Mouse (Mus musculus) kidney, adult 9 months (tissue): Measurements from ENCODE around the gene Cacna1b.
A peak's percentile ranks its signal among the peaks of the same experiment; 100 is the strongest.

ENCODE experiments used
- DNase-seq: peaks from one replicate; pipeline ENCODE4 v3.0.0; 2022

Cacna1b gene

DNA sequence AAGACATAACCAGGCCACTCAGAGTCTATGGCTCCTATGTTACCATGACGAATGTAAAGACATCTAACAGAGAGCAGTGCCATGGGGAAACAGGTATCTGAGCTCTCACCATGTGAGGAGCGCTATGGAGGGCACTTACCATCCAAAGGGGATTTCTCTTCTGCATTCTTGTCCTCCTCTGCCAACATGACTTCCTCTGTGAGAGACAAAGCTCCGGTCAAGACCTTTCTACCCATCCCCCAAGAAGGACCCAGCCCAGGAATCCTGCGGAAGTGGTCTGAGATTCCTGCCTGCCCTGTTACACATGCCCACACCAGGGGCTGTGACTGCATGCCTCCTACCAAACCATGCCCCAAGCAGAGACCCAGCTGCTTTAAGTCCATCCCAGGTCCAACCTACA lies 44.0 kb downstream of the Cacna1b start:
- no peak for DNase-seq

DNA sequence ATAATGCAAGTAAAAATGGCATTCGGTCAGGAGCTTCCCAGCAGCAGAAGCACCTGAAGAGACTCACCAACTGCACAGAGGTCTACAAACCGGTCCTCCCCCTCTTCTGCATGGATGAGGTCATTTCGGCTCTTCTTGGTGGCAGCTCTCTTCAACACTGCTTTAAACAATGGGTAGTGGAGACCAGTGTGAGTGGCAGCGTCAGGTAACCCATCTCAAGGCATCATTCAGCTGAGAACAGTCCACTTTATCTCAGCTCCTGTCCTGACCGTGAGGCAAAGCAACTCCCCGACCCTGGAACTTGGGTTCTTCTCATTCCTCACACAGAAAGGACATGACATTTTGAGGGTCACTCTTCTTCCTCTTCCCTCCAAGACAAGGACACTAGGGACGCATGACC lies 45.0 kb downstream of the Cacna1b start:
- no peak for DNase-seq

DNA sequence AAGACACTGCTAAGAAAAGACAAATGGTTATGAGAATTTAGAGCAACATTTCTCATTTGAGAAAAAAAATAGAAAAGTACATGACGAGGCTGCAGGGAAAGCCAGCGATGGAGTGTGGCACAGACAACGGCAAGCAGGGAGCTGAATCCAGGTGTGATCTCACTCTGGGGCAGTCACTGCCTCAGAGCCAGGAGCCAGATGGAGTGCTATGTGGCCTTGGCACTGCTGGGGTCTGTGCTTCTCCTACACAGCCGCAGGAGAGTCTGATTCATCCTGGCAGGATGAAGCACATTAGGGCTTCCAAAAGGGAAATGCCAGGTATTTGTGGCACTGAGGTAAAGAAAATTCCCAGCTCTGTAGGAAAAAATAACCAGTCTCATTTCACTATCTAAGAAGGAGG lies 45.5 kb downstream of the Cacna1b start:
- no peak for DNase-seq

DNA sequence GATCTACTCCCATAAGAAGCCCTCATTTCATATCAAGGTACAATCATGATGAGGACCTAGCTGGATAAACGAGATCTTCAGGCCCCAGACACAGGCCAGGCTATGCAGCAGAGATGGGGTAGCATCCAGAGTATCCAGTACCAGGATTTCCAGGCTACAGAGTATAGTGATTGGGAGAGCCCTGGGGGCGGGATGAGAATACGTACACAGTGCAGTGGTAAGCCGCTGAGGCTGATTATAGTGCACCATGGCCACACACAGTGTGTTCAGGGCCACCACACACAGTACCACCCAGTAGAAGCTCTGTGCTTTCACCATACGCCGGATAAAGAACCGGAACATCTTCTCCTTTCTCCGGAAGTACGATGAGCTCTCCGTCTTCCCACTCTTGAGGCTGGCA lies 57.0 kb downstream of the Cacna1b start:
- no peak for DNase-seq

DNA sequence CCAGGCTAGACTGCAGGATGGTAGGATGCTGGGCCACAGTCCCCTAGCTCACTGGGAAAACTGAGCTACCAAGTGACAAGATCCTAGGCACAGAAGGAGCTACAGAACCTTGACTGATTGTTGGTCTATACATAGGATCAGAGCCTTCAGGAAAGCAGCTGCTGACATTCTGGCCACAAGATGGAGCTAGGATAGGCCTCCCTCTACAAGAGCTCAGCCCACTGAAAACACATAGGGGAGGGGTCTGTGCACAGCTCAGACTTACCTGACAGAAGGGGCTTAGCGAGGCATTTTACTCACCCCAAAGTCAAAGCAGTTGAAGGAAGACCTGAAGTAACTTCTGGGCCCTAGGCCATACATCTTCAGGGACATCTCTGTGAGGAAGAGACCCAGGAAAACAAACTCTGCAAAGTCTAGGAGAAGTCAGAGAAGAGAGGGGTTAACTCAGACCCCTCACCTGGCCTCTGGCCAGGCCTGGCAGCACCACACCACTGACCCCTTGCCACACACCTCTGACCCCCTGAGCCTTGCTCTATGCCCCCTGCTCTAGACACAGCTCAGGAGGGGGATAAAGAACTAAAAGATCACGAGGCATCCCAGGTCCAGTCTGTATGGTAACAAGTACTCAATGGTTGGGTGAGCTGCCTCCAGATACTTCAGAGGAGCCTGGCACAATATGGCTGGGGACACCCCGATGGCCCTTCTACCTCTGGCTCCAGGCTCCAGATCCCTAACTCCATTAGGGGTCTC lies 60.6 kb downstream of the Cacna1b start:
- no peak for DNase-seq

DNA sequence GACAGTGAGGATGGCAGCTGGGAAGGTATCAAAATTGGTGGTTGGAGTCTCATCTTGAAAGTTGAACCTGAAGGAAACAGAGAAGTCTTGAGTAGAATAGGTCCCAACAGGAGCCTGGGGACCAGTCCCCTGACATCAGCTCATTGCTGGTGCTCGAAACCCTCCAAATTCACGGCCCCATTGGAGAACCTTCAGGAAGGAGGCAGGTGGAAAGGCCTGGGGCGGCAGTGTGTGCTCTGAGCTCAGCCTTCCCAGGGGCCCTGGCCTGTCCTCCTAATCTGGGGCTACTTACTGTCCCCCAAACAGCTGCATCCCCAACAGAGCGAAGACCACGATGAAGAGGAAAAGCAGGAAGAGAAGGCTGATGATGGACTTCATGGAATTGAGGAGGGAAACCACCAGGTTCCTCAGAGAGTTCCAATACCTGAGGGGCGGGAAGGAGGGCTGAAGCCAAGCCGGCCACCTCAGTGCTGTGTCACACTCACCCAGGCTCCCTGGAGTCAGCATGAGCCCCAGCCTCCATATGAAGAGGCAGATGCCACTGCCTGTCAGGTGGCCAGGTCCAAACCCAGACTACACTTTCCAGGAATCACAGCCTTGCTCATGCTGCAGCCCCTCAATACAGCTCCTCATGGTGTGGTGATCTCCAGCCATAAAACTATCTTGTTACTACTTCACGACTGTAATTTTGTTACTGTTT lies 65.5 kb downstream of the Cacna1b start:
- no peak for DNase-seq

DNA sequence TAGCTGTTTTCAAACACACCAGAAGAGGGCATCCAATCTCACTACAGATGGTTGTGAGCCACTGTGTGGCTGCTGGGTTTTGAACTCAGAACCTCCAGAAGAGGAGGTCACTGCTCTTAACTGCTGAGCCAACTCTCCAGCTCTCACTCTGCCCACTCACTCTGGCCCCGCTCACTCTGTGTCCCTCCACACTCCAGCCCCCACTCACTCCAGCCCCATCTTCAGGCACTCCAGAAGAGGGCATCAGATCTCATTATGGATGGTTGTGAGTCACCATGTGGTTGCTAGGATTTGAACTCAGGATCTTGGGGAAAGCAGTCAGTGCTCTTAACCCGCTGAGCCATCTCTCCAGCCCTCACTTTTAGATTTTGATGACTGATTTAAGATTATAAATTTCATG lies 70.6 kb downstream of the Cacna1b start:
- no peak for DNase-seq

DNA sequence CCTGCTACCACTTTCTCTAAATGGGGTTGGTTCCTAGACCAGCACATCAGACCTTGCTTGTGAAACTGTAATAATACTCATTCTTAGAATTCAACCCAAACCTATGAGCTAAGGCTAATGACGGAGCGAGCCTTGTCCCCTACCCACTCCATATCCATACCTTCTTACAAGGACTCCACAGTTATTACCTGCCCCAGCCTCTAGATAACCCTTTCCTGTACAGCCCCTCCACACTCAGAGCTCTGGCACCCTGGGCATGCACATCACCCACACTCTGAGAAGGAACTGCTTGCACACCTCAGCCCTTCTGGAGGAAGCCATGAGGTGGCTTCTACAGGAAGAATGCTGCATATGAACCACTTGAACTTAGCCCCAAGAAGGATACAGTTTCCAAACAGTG lies 72.6 kb downstream of the Cacna1b start:
- DNase-seq: no peak

DNA sequence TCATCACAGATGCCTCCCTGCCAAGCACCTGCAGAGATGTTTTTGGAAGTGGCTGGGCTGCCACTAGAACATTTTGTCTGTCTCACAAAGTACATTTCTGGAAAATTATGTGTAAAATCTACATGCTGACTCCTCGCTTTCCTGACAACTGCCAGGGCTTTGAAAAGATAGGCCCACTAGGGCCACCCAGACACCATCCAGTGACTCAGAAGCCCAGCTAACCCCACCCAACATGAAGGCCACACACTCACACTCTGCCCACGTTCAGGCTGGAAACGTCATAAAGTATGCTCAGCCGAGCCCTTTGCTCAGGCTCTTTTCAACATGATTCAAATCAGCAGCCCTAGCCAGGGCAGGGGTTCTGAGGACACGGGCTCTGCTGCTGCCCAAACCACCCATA lies 77.6 kb downstream of the Cacna1b start:
- DNase-seq: no peak

DNA sequence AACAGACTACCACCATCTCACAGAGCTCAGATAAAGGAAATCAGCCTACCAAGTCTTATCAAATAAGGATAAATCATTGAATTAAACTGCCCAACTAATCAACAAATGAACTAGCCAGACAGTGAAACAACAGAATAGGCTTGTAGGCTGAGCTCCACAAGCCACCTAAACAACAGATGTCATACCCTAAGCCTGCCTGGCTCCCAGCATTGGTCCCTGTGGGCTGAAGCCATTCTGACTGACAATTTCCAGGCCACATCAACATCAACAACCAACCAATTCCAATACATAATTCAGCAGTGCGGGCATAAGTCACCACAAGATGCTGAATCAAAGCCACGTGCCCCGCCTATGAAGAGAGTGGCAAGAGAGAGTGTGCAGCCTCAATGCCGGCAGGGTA lies 78.2 kb downstream of the Cacna1b start:
- DNase-seq: no peak

DNA sequence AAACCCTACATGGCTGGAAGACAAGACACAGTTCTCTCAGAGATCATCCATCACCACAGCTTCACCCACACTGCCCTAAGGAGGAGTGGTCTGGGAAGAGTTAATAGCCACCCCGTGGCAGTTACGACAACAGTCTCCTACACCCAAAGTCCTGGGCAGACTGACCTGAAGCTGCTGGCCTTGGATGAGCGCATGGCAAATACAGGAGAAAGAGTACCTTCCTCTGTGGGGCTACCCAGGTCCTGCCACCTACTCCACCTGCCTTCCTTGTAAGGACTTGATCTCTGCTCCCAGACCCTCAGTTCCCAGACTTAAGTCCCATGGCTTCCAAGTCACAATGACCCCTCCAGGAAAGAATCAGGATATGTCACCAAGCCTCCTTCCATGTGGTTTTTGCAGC lies 79.7 kb downstream of the Cacna1b start:
- DNase-seq: no peak

DNA sequence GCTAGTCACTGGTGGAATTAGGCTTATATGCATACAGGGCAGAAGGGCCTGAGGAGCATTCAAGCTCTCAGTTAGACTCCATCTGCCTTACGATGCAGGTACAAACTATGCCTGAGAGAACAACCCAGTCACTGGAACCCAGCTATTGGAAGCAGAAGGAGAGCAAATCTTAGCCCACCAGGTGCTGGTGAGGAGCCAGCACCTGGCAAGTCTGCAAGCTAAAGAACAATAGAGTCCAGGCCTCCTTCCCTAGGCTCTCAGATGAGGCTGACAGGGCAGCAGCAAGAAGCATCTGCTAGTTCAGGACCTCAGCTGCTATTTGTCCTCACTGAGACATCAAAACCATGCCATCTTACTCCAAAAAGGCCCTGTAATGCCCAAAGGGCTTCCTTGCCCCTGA lies 82.2 kb downstream of the Cacna1b start:
- no peak for DNase-seq

DNA sequence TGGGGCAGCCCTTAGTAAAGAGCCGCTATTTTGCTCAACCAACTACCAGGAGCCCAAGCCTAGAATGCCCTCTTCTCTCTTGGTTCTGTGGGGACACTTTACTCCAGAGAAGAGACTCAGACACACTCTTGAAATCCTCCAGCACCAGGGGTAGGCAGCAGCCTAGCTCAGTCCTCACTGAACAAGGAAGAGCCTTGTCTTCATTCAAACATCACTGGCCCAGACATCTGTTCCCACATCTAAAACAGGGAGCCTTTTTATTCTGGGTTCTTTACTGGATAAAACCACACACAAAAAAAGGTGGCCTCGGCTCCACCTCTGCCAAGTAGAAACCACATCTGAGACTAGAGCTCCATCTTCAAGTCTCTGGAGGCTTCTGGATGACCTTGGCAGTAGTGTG lies 82.8 kb downstream of the Cacna1b start:
- DNase-seq: no peak

DNA sequence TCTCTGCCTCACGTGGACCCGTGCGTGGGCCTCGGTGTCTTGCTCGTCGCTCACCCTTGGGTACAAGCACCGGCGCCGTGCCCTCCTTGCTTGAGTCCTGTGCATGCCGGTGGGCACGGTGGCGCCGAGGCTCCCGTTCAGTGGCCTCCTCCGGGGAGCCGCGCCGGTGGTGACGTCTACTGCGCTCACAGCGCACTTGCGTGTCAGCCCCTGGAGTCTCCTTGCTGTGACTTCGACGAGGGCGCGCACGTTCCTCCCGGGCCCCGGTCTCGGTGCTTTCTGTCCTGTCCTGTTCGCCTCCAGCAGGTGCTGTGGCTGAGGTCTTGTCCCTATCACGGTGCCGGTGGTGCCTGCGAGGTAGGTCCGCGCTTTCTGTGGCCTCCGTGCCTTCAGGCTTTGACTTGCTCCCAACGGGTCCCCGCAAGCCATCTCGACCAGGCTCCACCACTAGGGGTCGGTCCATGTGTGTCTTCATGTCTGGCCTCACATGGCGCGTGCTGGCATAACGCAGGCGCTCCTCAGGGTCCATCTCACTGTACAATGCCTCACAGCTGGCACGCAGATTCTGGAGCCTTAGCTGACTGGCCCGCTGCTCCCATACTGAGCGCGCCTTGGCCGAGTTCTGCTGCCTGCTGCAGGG lies 83.8 kb downstream of the Cacna1b start:
- DNase-seq: peak; percentile 12

DNA sequence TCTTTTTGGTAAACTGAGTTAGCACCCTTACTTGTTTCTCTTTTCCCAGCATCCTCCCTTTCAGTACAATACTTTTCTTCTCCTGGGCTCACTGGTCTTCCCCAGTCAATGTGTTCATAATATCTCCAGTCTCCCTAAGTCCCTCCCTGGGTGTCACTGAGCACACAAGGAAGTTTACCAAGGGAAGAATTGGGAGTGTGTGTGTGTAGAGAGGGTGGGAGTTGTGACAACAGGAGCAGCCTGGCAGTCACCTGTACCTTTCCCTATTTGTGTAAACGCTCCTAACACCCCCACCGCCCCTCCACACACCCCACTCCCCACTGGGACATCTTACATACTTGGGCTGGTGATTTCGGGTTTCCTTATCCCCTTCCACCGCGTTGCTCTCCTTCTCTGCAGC lies 84.4 kb downstream of the Cacna1b start:
- DNase-seq: no peak

DNA sequence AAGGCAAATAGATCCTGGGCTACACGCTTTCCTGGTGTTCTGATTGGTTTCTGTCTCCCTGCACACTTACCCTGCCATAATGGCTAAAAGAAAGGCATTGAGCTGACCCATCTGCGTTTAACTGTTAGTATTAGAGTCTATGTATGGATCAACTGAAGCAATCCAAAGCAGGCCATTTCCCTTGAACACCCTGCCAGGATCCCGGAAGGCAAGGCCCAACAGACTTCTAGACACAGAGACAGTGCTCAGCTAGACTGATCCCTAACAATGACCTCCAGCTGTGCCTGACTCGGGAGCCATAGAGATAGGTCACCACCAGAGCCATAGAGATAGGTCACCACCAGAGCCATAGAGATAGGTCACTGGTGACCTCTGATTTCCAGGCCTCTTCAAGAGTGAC lies 84.8 kb downstream of the Cacna1b start:
- DNase-seq: no peak

DNA sequence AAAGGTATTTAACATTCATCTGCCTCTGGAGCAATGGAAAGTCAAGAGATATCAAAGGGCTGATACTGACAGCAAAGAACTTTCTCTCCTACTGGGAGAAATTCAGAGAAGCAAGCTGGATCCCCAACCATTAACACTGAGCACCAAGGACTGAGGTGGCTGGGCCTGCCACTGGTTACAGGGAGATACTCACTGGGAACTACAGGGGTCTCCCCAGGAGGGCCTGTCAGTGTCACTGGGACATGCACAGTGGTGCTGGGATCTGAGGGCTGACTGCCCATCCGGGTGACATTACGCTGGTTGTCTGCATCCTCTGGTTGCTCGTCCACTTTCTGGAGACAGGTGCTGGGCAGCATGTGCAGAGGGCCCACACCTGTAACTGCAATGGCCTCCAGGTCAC lies 85.3 kb downstream of the Cacna1b start:
- DNase-seq: no peak

DNA sequence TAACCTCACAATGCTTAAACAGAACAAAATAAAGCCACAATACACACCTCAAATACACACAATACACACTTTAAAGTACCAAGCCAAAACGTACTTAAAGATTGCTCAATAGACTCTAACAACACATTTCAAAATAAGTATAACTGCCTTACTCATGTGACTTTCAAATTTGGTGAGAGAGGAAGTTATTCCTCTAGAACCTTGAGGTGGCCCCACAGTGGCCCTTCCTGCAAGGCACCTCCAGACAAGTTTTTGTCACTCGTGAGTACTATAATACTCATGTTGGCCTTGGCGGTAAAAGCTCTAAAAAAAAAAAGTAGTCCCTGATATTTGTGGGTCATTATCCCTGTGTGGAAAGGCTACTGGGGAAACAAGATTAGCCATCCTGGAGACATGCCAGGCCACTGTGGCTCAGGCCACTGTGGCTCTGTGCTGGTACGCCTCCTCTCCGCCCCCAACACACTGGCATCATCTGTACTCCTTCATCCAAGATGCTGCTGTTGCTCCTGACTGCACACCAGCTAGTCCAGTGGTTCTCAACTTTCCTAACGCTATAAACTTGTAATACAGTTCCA lies 88.4 kb downstream of the Cacna1b start:
- no peak for DNase-seq

DNA sequence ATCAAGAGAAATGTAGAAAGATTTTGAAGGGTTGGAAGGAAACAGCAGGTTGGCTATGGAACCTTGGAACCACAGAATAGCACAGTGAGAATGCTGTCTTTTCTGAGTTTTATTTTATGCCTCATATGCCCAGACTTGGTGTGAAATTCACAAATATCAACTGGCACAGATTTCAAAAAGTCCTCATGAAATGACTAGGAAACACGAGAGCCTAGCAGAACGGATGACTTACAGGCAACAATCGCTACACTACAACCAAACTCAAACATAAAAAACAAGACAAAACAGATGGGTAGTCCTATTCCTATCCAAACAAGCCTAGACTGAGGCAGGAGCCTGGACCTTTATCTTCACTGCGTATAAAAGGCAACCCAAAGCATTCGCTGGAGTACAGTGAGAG lies 94.4 kb downstream of the Cacna1b start:
- no peak for DNase-seq

DNA sequence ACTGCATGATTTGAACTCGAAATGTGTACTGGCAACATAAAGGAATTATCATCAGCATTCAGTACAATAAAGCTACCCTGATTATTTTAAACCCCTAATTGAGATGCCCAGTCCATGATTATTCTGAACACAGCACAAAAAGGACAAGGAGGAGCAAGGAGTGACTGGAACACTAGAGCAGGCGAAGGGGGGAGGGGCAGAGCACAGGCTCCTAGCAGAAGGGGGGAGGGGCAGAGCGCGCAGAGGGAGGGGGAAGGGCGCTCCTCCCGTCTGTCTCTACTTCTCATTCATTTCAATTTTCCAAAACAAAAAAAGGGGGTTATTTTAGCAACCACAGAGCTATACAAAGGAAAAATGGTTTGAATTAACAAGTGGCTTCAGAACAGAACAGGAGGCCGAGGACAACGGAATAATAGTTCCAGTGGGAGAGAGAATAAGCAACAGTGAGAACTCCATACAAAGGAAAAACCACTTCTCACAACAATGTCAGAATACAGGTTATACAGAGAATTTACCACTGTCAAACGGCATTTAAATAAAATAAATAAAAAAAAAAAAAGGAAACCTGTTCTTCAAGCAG lies 98.2 kb downstream of the Cacna1b start:
- no peak for DNase-seq

DNA sequence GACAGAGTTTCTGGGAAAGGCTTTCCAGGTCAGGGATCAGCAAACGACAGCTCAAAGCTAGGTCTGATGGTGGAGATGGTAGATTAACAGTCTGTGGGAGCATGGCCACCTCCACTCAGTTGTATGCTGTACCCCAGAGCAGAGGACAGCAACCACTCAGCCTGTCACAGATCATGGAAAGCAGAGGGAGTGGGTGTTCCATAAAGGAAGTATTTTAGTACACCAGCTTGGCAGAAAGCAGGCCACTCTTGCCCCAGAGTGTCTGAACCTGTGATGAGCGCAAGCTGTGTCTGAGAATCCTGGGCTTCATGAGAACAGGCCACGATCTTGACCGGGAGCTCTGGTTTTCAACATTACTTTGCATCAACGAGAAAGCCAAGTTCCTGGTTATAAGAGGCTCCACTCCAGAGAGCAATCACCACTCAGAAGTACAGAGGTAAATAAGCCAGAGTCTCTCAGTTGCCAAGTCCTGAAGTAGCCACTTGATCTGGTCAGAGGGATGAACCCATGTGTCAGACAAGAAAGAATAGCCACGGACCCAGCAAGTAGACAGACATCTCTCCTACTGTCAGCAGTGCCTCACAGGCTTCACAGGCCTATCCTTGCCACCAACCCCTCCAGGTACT lies 103.7 kb downstream of the Cacna1b start:
- no peak for DNase-seq

DNA sequence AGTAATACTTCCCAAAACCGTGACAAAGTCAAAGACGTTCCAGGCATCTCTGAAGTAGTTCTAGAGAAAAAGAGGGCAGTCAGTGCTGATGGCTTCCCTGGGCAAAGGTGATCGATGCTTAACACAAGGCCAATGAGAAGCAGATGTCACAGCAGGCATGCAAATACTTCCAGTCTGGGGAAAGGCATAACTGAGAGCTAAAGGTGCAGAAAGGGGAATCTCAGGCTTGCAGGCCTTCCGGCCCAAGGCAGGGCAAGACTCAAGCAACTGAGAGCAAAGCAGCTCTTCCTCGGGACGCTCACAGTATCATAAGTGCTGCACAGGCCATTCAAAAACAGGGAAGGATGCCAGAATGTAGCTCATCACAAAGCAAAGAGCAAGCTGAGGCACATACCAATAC lies 114.4 kb downstream of the Cacna1b start:
- DNase-seq: no peak
